Mouse (Mus musculus) liver, adult 2 months (tissue): ENCODE data around the gene Banp.

Experiments used
- CTCF ChIP-seq: fragments of 200-500 bp; IDR thresholded peaks from 2 replicates; pipeline ENCODE4 v1.5.1; 2011; ENCODE audit warnings: low read depth, low read length, control low read depth
- POLR2A ChIP-seq: fragments of 200-500 bp; IDR thresholded peaks from 2 replicates; pipeline ENCODE4 v1.6.1; 2011; ENCODE audit warnings: low read length, control low read depth; ENCODE audit not compliant: insufficient read depth; ENCODE audit errors: extremely low read depth

GRCm38 (mm10) chr8:122025546-122025945, 76.0 kb downstream of the Banp start:
- TF ChIP-seq POLR2A (no peak), CTCF (no peak)
